Mouse (Mus musculus): ENCODE results near the gene Cirbp.

DNA sequence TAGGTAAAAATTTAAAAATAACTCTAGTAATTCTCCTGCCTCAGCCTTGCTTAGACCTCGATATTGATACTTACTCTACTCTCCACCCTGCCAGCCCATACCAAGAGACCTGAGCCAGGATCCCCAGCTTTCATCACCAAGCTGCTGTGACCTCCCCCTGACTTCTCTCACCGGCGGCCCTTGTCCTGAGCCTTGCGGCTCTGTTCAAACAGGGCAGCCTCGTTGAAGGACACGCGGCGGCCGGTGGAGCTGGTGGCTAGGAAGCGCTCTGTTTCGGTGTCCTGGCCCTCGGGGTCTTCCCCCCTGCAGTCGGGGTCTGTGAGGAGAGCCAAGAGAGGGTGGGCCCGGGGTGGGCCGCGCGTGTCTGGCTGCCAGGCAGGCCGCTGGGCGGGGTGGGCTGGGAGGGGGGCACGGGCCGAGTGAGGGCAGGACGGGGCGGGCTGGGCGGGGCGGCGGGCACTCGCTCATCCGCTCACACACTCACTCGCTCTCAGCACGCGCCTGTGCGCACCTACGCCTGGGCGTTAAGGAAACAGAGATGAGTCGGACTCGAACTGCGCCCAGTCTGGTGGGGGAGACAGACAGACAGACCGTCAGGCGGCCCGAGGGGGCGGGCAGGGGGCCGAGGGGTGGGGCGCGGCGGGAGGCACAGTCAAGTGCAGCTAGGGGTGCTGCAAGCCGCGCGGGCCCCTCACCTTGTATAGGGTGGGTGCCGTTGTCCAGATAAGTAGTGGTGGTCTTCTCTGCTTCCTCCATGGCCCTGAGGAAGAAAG, 29.4 kb upstream of the Cirbp start:
- TF ChIP-seq CTCF (IDR thresholded peaks at IDR 0.05; ENCODE audit: low read depth) (no peak), EP300 (IDR thresholded peaks at IDR 0.05; ENCODE audit: low read depth) (no peak)

Data from liver, embryonic 14.5 days (tissue).